8 mouse cellular contexts compared by ENCODE assay signal in the genomic region with DNA sequence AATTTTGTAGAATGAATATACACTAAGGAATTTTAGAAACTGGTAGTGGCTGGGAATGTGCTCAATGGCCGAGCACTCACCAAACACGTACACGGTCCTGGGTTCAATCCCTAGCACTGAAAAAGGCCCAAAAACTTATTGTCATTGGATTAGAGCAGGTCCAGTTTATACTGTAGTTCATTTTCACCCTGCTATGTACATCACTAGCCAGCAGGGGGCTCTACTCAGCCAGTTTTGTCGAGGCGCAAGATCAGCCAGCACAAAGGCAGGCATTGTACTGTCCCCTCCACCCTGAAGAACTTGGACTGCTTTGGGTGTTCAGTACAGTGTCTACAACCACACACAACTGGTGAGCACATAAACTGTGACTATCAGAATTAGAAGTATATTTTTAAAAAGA. TPM values are rescaled to one million over a fixed set of nuclear protein-coding genes. Genes with fewer than 3 reads are reported as not detected.
DNase-seq lines count a peak whose midpoint lies in the region; ATAC-seq and TF ChIP-seq lines count a peak whose summit lies in the region.

No protein-coding gene starts in this region.

- H3K79me2 ChIP-seq in liver, adult 2 months (ENCODE audit: control insufficient read depth, insufficient read depth, low read length) = no peaks in the 10 kb centered on the region

- H3K27me3 ChIP-seq in Patski = no peaks in the 10 kb centered on the region
- H3K27me3 ChIP-seq in liver, adult 2 months (ENCODE audit: control insufficient read depth, insufficient read depth, low read length) = no peaks in the 10 kb centered on the region
- H3K27me3 ChIP-seq in neural tube, embryonic 11.5 days (ENCODE audit: control insufficient read depth, insufficient read depth, low read length) = no peaks in the 10 kb centered on the region
- H3K27me3 ChIP-seq in thymus, adult 2 months (ENCODE audit: control insufficient read depth, insufficient read depth, low read length) = no peaks in the 10 kb centered on the region

- POLR2A ChIA-PET in Patski (lab: Charles Lee) = interaction anchor here (0.6 kb wide), 1 partner anchor 81 kb away, joined by 5 read pairs; no protein-coding TSS in a partner anchor

- no peaks in the 10 kb centered on the region for H3K9me3 ChIP-seq in neural tube, embryonic 11.5 days (ENCODE audit: control insufficient read depth, low read length)

- H3K36me3 ChIP-seq in liver, adult 2 months (ENCODE audit: control insufficient read depth, insufficient read depth, low read length) = peaks cover 2% of the 10 kb centered on the region; the same call in 1 of the 2 replicates
- no peaks in the 10 kb centered on the region for H3K36me3 ChIP-seq in neural tube, embryonic 11.5 days (ENCODE audit: control insufficient read depth, insufficient read depth, low read length)
- H3K36me3 ChIP-seq in thymus, adult 2 months (ENCODE audit: control insufficient read depth, insufficient read depth, low read length) = no peaks in the 10 kb centered on the region

- DNase-seq in CD4-positive helper T cell, adult 2 months (ENCODE audit: low read depth, low spot score) = peak; percentile 68
- DNase-seq in Patski (ENCODE audit: low read depth, low spot score) = peak; percentile 13
- peak; percentile 73 for DNase-seq in cerebellum, adult 9-11 months
- peak; percentile 82 for DNase-seq in forelimb bud, embryonic 11.5 days (ENCODE audit: low read depth, low spot score)
- peak; percentile 60 for DNase-seq in kidney, adult 9 months
- DNase-seq in liver, adult 2 months (ENCODE audit: extremely low read depth, low read depth, low spot score) = peak; percentile 30
- peak; percentile 76 for DNase-seq in neural tube, embryonic 11.5 days (ENCODE audit: low spot score)
- DNase-seq in thymus, adult 2 months = peak; percentile 75

- in situ Hi-C loops in Patski (cut with MboI; ENCODE audit: low pct_unique_long_range_greater_than_20kb) = loop anchor here (5.0 kb wide), 3 partner anchors 38 to 338 kb away; no protein-coding TSS in a partner anchor

- no peak for TF ChIP-seq POLR2A in liver, adult 2 months (IDR thresholded peaks at IDR 0.05; ENCODE audit: extremely low read depth, insufficient read depth, low read length)
- no peak for TF ChIP-seq POLR2A in thymus, adult 2 months (IDR thresholded peaks at IDR 0.05; ENCODE audit: control insufficient read depth, extremely low read depth, insufficient read depth, low read length, poor library complexity)

- no peak for ATAC-seq in Patski
- peak; percentile 69; the same call in 1 of the 2 replicates for ATAC-seq in neural tube, embryonic 11.5 days (ENCODE audit: insufficient read depth, low FRiP score, low TSS enrichment)

- H3K4me1 ChIP-seq in liver, adult 2 months (ENCODE audit: control insufficient read depth, insufficient read depth, low read length) = no peaks in the 10 kb centered on the region
- H3K4me1 ChIP-seq in neural tube, embryonic 11.5 days (ENCODE audit: control insufficient read depth, insufficient read depth, low read length) = no peaks in the 10 kb centered on the region
- H3K4me1 ChIP-seq in thymus, adult 2 months (replicated peaks; ENCODE audit: control insufficient read depth, insufficient read depth, low read length) = no peaks in the 10 kb centered on the region

- no peak overlapping the region for H3K9ac ChIP-seq in liver, adult 2 months (ENCODE audit: low read depth, low read length)
- no peak overlapping the region for H3K9ac ChIP-seq in neural tube, embryonic 11.5 days (ENCODE audit: low read length)

- no peak overlapping the region for H3K27ac ChIP-seq in liver, adult 2 months (replicated peaks; ENCODE audit: insufficient read depth, low read depth, low read length)
- no peak overlapping the region for H3K27ac ChIP-seq in neural tube, embryonic 11.5 days (ENCODE audit: low read depth, low read length)
- H3K27ac ChIP-seq in thymus, adult 2 months (ENCODE audit: control insufficient read depth, insufficient read depth, low read length) = no peak overlapping the region

- no peak overlapping the region for H3K4me3 ChIP-seq in liver, adult 2 months (ENCODE audit: insufficient read depth, low read depth, low read length)
- H3K4me3 ChIP-seq in neural tube, embryonic 11.5 days (ENCODE audit: low read depth, low read length) = no peak overlapping the region
- H3K4me3 ChIP-seq in thymus, adult 2 months (ENCODE audit: control insufficient read depth, insufficient read depth, low read length) = no peak overlapping the region

- WGBS in liver, adult 2 months = 7% methylated on average over 5 of the region's 5 CpGs
- WGBS in neural tube, embryonic 11.5 days = 17% methylated on average over 5 of the region's 5 CpGs
- WGBS in thymus, adult 2 months = 8% methylated on average over 5 of the region's 5 CpGs

- CTCF ChIA-PET in Patski (lab: Charles Lee) = interaction anchor here (0.9 to 1.7 kb wide), 2 partner anchors 9 to 102 kb away, joined by 3 to 5 read pairs; no protein-coding TSS in a partner anchor

- peak; percentile 88 for TF ChIP-seq CTCF in Patski (IDR thresholded peaks at IDR 0.05)
- TF ChIP-seq CTCF in liver, adult 2 months (IDR thresholded peaks at IDR 0.05; ENCODE audit: low read depth, low read length) = peak; percentile 83
- TF ChIP-seq CTCF in thymus, adult 2 months (IDR thresholded peaks at IDR 0.05; ENCODE audit: borderline replicate concordance, control insufficient read depth, extremely low read depth, insufficient read depth, low read length, poor library complexity) = peak; percentile 63; the same call in 1 of the 2 replicates

- H3K4me2 ChIP-seq in neural tube, embryonic 11.5 days (ENCODE audit: low read depth) = no peak overlapping the region

RNA-seq across cellular contexts. Expression of a gene that starts 6.8 kb away (rescaled TPM):
- 0.40 TPM for polyA plus RNA-seq in Patski (2021)
- total RNA-seq in liver, adult 2 months (2014; rRNA removed) = 3.1 and 6.2 TPM in 2 replicates
- polyA plus RNA-seq in liver, adult 2 months (2012; rRNA removed) = 7.7 and 8.1 TPM in 2 replicates
- 13.6 and 15.2 TPM in 2 replicates for polyA plus RNA-seq in neural tube, embryonic 11.5 days (2014; fragmentation: Nextera tagmentation; extraction: Ambion mirVana)
- polyA plus RNA-seq in thymus, adult 2 months (2012; rRNA removed) = 36.8 and 40.9 TPM in 2 replicates

RNA-seq across cellular contexts. Expression of a gene that starts 53.8 kb away (rescaled TPM):
- polyA plus RNA-seq in Patski (2021) = 0.08 TPM
- total RNA-seq in liver, adult 2 months (2014; rRNA removed) = 2.1 and 2.6 TPM in 2 replicates
- polyA plus RNA-seq in liver, adult 2 months (2012; rRNA removed) = 0.72 and 1.5 TPM in 2 replicates
- 2.5 and 2.6 TPM in 2 replicates for polyA plus RNA-seq in neural tube, embryonic 11.5 days (2014; fragmentation: Nextera tagmentation; extraction: Ambion mirVana)
- 12.8 and 16.9 TPM in 2 replicates for polyA plus RNA-seq in thymus, adult 2 months (2012; rRNA removed)

RNA-seq across cellular contexts. Expression of a gene that starts 53.8 kb away (rescaled TPM):
- polyA plus RNA-seq in Patski (2021) = not detected
- 0.13 and 0.18 TPM in 2 replicates for total RNA-seq in liver, adult 2 months (2014; rRNA removed)
- 0.04 and 0.23 TPM in 2 replicates for polyA plus RNA-seq in liver, adult 2 months (2012; rRNA removed)
- 0.38 and 0.47 TPM in 2 replicates for polyA plus RNA-seq in neural tube, embryonic 11.5 days (2014; fragmentation: Nextera tagmentation; extraction: Ambion mirVana)
- polyA plus RNA-seq in thymus, adult 2 months (2012; rRNA removed) = 3.5 and 3.6 TPM in 2 replicates

Comparison
In these comparisons a context has a peak if more than half of its experiments do, and no peak if none do; other contexts are left out.
1. DNase-seq: peak in every context shown above with its lines; median percentile 82 in forelimb bud, embryonic 11.5 days; 76 in neural tube, embryonic 11.5 days; 75 in thymus, adult 2 months; 73 in cerebellum, adult 9-11 months; 68 in CD4-positive helper T cell, adult 2 months; 60 in kidney, adult 9 months; 30 in liver, adult 2 months; 13 in Patski.